Mouse (Mus musculus): ENCODE results near the gene Vmn1r90. TPM values are rescaled to one million over a fixed set of nuclear protein-coding genes. Genes with fewer than 3 reads are reported as not detected.
"Not testable (repeated sequence)": the region's sequence is repeated elsewhere in the genome, so short reads cannot be mapped to it uniquely, and the experiment has no call there.

The Vmn1r90 gene
- polyA plus RNA-seq (2016; fragmentation: Nextera tagmentation; extraction: Ambion mirVana) = 0.23 and 0.50 TPM in 2 replicates

GRCm38 (mm10) chr7:14563406-14563805, at the start of gene Vmn1r90:
Gene Vmn1r90 (minus strand): TSS chr7:14563506.
- H3K27me3 ChIP-seq (replicated peaks) = no peaks in the 10 kb centered on the region
- H3K27ac ChIP-seq = no peak within 1 kb of the TSS
- H3K36me3 ChIP-seq = no peaks in the 10 kb centered on the region
- H3K9ac ChIP-seq = no peak within 1 kb of the TSS
- H3K4me2 ChIP-seq (replicated peaks) = no peak within 1 kb of the TSS
- WGBS = 79% methylated on average over 1 of the region's 1 CpGs
- no peak within 1 kb of the TSS for H3K4me3 ChIP-seq
- H3K4me1 ChIP-seq = no peaks in the 10 kb centered on the region
- peaks cover 19% of the 10 kb centered on the region; the same call in 1 of the 2 replicates for H3K9me3 ChIP-seq
- ATAC-seq (ENCODE audit: low FRiP score, low read depth) = no peak

GRCm38 (mm10) chr7:14593009-14593408, 29.7 kb upstream of the Vmn1r90 start:
- H3K4me3 ChIP-seq; H3K4me1 ChIP-seq; H3K36me3 ChIP-seq; H3K27me3 ChIP-seq (replicated peaks); ATAC-seq (ENCODE audit: low FRiP score, low read depth); H3K4me2 ChIP-seq (replicated peaks); H3K27ac ChIP-seq; H3K9ac ChIP-seq: not testable (repeated sequence)
- 62% methylated on average over 8 of the region's 8 CpGs for WGBS
- H3K9me3 ChIP-seq = peaks cover 21% of the 10 kb centered on the region; the same call in 1 of the 2 replicates

GRCm38 (mm10) chr7:14552284-14552683, 11.0 kb downstream of the Vmn1r90 start:
- Histone ChIP-seq H3K4me3 (no peak overlapping the region), H3K9ac (no peak overlapping the region), H3K27me3 (replicated peaks) (no peaks in the 10 kb centered on the region), H3K9me3 (peaks cover 35% of the 10 kb centered on the region), H3K36me3 (no peaks in the 10 kb centered on the region), H3K4me1 (no peaks in the 10 kb centered on the region), H3K27ac (no peak overlapping the region), H3K4me2 (replicated peaks) (no peak overlapping the region)
- 85% methylated on average over 1 of the region's 1 CpGs for WGBS
- no peak for ATAC-seq (ENCODE audit: low FRiP score, low read depth)

- no peaks in the 10 kb centered on the region for H3K4me1 ChIP-seq
- no peak overlapping the region for H3K27ac ChIP-seq
- H3K9me3 ChIP-seq = peaks cover 32% of the 10 kb centered on the region
- H3K4me3 ChIP-seq = no peak overlapping the region
- H3K9ac ChIP-seq = no peak overlapping the region
- no peak for ATAC-seq (ENCODE audit: low FRiP score, low read depth)
- H3K4me2 ChIP-seq (replicated peaks) = no peak overlapping the region
- WGBS = 66% methylated on average over 1 of the region's 1 CpGs
- no peaks in the 10 kb centered on the region for H3K36me3 ChIP-seq
- H3K27me3 ChIP-seq (replicated peaks) = no peaks in the 10 kb centered on the region
Observed at GRCm38 (mm10) chr7:14525280-14525679, 38.0 kb downstream of the Vmn1r90 start.

- H3K4me1 ChIP-seq = no peaks in the 10 kb centered on the region
- WGBS = 90% methylated on average over 1 of the region's 1 CpGs
- no peaks in the 10 kb centered on the region for H3K27me3 ChIP-seq (replicated peaks)
- H3K4me2 ChIP-seq (replicated peaks) = no peak overlapping the region
- H3K4me3 ChIP-seq = no peak overlapping the region
- no peak overlapping the region for H3K9ac ChIP-seq
- H3K27ac ChIP-seq = no peak overlapping the region
- H3K36me3 ChIP-seq = no peaks in the 10 kb centered on the region
- peaks cover 43% of the 10 kb centered on the region for H3K9me3 ChIP-seq
- ATAC-seq (ENCODE audit: low FRiP score, low read depth) = no peak
Observed at GRCm38 (mm10) chr7:14522636-14523035, 40.7 kb downstream of the Vmn1r90 start.

- H3K4me2 ChIP-seq (replicated peaks) = no peak overlapping the region
- no peaks in the 10 kb centered on the region for H3K36me3 ChIP-seq
- no peaks in the 10 kb centered on the region for H3K4me1 ChIP-seq
- no peak overlapping the region for H3K27ac ChIP-seq
- ATAC-seq (ENCODE audit: low FRiP score, low read depth) = no peak
- peaks cover 43% of the 10 kb centered on the region for H3K9me3 ChIP-seq
- no peak overlapping the region for H3K4me3 ChIP-seq
- WGBS = 78% methylated on average over 3 of the region's 3 CpGs
- no peak overlapping the region for H3K9ac ChIP-seq
- no peaks in the 10 kb centered on the region for H3K27me3 ChIP-seq (replicated peaks)
Observed at GRCm38 (mm10) chr7:14518301-14518700, 45.0 kb downstream of the Vmn1r90 start.

Other genes starting within 250 kb of the Vmn1r90 start
- not detected in 2 replicates for gene Obox8, start 229.9 kb downstream of the Vmn1r90 start, polyA plus RNA-seq (2016; fragmentation: Nextera tagmentation; extraction: Ambion mirVana)
- gene Sult2a8, start 116.7 kb downstream of the Vmn1r90 start, polyA plus RNA-seq (2016; fragmentation: Nextera tagmentation; extraction: Ambion mirVana) = not detected in 2 replicates
- gene Sult2a7, start 69.3 kb downstream of the Vmn1r90 start, polyA plus RNA-seq (2016; fragmentation: Nextera tagmentation; extraction: Ambion mirVana) = not detected in 2 replicates
- gene Obox7, start 96.0 kb upstream of the Vmn1r90 start, polyA plus RNA-seq (2016; fragmentation: Nextera tagmentation; extraction: Ambion mirVana) = not detected in 2 replicates

All from neural tube, embryonic 12.5 days (tissue).